Mouse (Mus musculus) bone marrow, adult 2 months (tissue): ENCODE data around the gene Ahnak. TPM values are rescaled to one million over a fixed set of nuclear protein-coding genes. Genes with fewer than 3 reads are reported as not detected.

Experiments used
- H3K27ac ChIP-seq: fragments of 200-500 bp; 2 replicates; pipeline ENCODE4 v1.5.1; 2012; ENCODE audit warnings: low read depth, mild to moderate bottlenecking, control low read depth, inconsistent platforms, low read length; ENCODE audit not compliant: control insufficient read depth, poor library complexity, insufficient read depth
- H3K4me1 ChIP-seq: fragments of 200-500 bp; 2 replicates; pipeline ENCODE4 v1.6.1; 2011; ENCODE audit warnings: low read length; ENCODE audit not compliant: control insufficient read depth, insufficient read depth
- H3K4me3 ChIP-seq: fragments of 200-500 bp; replicated peaks from 2 replicates; pipeline ENCODE3; 2011; ENCODE audit warnings: mild to moderate bottlenecking, low read depth, low read length, control low read depth; ENCODE audit not compliant: control insufficient read depth
- CTCF ChIP-seq: fragments of 200-500 bp; IDR thresholded peaks from 2 replicates; pipeline ENCODE4 v1.5.1; 2011; ENCODE audit warnings: low read length, control low read depth; ENCODE audit not compliant: control insufficient read depth, insufficient read depth
- POLR2A ChIP-seq: fragments of 200-500 bp; IDR thresholded peaks from 2 replicates; pipeline ENCODE4 v1.6.1; 2011; ENCODE audit warnings: low read depth, mild to moderate bottlenecking, control low read depth, low read length, borderline replicate concordance; ENCODE audit not compliant: control insufficient read depth
- WGBS: fragments of 180-500 bp; shearing (Covaris S2); methylation state at CpG from one replicate; pipeline ENCODE4 v1.1.7; 2018; 5-methylcytosine and 5-hydroxymethylcytosine counted together
- polyA plus RNA-seq: library from polyadenylated mRNA; stranded (reverse); fragments of >200 nt; gene quantifications from 2 replicates; pipeline ENCODE4 v1.2.4, GENCODE M21; 2011; ENCODE audit warnings: low replicate concordance; ENCODE audit not compliant: missing spikeins, insufficient read depth, insufficient read length

Gene Ahnak
- polyA plus RNA-seq, 1 experiment, result 40.1 TPM

DNA sequence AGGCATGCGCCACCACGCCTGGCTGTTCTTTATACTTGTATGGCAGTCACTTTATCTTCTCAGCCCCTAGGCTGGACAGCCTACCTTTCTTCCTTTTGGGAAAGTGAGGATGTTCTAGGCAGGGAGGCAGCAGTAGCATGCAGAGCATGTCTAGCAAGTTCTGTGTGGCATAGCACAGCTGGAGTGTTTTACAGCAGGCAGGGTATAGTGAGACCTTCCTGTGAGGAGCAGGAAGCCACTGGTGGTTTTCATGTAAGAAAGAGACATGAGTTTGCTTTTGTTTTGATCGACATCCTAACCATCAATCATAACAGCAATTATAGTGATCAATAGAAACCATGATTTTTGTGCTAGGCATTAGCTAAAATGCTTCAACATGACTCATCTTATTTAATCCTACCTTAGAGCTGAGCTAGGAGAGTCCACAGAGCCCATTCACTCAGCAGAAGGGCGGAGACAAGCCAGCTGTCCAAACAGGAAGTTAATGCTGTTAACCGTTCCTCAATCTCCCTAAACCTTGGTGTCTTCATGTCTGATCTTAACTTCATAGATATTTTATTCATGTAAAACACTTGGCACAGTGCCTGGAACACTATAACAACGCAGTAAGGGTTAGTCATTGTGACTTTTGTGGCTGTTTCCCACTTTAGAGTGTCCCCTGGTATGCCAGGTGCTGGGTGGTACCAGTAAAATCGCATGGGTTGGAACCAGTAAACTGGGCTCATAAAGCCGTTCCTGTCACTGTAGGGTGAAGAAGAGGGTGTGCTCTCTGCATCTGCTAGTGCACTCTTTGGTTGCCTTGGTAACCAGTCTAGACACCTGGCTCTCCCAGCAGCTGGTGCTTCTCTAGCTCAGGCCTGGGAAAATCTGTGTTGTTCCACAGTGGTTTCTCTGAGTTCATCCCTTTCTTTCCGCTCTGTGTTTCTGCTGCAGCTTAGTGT lies 76.8 kb downstream of the Ahnak start:
- Histone ChIP-seq H3K4me3 (no peak overlapping the region), H3K4me1 (peaks cover 14% of the 10 kb centered on the region), H3K27ac (peak overlapping the region; percentile 77)
- 26% methylated on average over 9 of the region's 9 CpGs for whole genome bisulfite sequencing
- TF ChIP-seq POLR2A (no peak), CTCF (no peak)

DNA sequence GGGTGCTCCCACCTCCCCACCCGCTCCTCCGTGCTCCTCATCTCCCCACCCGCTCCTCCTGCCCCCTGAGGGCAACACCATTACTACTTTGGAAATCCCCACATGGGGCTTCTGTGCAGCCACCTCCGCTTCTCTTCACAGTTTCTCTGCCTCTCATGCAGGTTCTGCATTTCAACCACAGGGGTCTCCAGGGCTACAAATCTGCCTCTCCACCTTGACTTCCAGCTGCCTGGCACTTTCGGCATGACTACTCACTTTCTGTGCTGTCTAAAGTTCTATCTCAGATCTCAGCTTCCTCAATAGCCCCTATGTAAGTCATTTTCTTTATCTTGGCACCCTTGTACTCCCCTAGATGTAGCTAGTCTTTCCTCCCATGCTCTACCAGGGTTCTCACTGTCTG lies 78.2 kb downstream of the Ahnak start:
- Histone ChIP-seq H3K27ac (peak overlapping the region; percentile 2; the same call in 1 of the 2 replicates), H3K4me3 (no peak overlapping the region), H3K4me1 (peaks cover 16% of the 10 kb centered on the region)
- no peak for TF ChIP-seq POLR2A
- no peak for TF ChIP-seq CTCF
- WGBS, result 39% methylated on average over 5 of the region's 5 CpGs

DNA sequence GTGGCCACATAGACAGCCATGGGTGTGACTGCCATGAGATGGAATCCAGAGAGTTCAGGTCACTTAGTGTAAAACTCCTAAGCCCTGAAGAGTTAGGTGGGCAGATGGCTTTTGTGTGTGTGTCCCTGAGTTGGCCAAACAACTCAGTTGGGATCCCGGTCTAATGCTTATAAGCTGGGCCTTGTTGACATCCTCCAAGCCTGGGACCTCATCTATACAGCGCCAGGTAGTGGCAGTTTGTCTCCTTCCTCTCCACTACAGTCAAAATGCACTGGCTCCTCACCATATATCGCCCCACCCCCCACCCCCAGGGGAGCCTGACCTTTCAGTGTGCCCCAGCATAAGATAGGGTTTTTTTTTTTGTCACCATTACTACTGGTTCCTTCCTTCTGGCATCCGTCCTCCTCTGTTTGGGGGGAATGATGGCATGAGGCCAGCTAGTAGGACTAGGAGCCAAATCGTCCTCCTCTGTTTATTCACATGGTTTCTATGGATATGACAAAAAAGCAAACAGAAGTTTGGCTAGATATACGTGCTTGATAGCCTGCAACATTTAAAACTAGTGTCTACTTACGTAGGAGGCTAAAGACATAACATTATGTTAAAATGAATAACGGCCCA lies 80.7 kb downstream of the Ahnak start:
- 35% methylated on average over 8 of the region's 8 CpGs for WGBS
- peaks cover 15% of the 10 kb centered on the region for H3K4me1 ChIP-seq

DNA sequence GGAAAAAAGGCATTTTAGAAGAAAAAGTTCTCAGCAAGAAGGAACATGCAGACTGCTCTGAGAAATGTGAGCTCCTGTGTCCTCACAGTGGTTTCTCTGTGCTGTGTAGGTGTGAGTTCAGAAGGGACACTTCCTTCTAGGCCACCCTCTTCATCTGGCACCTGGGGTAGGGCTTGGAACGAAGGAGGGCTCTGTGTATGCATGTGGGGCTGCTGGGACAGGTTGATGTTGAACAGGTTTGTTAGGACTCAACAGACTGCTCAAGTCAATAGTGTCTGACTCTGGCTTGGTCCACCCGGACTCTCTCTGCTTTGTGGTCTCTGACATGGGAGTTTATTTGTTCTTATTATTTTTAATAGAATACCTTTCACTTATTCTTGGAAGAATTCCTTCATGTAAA lies 81.2 kb downstream of the Ahnak start:
- Histone ChIP-seq H3K27ac (no peak overlapping the region), H3K4me1 (peaks cover 15% of the 10 kb centered on the region), H3K4me3 (no peak overlapping the region)
- WGBS, result 62% methylated on average over 2 of the region's 2 CpGs
- TF ChIP-seq CTCF, result no peak
- no peak for TF ChIP-seq POLR2A

More for the DNA sequence above, 80.7 kb downstream of the Ahnak start:
- H3K4me3 ChIP-seq, result no peak overlapping the region
- no peak overlapping the region for H3K27ac ChIP-seq
- TF ChIP-seq POLR2A, result no peak
- no peak for TF ChIP-seq CTCF

DNA sequence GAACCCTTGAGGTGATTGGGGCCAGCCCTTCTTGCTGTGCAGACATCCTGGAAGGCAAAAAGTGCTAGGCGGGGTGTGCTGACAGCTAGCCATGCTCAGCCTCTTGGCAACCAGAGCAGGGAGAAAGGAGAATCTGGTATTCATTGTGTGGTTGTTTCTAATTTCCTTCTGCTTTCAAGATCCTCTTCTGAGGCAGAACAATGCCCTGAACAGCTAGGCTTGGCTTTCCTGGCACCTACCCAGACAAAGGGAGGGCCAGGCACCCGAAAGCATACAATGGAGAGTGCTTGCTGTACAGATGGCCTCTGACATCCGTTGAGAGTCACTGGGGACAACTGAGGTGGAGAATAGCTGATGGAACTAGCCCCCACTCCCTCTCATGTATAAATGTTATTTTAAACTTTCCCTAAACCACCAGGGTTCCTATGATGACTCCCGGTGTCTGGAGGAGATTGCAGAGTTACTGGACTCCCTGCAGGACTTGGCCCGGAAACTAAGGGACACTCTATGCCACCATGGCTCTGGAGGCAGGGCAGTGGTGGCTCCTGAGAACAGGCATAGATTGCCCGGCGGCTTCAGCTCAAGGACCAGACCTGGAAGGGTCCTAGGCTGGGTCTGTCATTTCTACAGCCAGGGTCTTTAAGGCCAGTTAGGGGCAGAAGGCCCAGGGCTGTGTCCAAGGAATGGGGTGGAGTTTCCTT lies 82.5 kb downstream of the Ahnak start:
- Histone ChIP-seq H3K27ac (peak overlapping the region; percentile 53), H3K4me3 (no peak overlapping the region), H3K4me1 (peaks cover 11% of the 10 kb centered on the region)
- TF ChIP-seq POLR2A (no peak), CTCF (no peak)
- WGBS, result 28% methylated on average over 7 of the region's 7 CpGs

DNA sequence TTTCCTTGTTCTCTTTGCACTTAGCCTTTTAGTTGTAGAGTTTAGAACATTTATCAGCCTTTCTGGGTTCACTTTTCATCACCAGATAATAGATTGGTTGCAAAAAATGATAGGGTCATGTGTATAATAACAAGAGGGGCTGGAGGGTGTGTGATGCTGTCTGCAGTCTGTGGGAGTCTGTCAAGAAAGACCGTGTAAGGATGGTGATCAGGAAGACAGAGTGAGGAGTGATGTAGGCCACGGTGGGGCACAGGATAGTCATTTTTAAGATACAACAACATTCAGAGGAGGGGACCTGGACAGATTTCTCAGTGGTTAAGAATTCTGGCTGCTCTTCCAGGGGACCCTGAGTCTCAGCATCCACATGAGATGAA lies 83.1 kb downstream of the Ahnak start:
- H3K4me1 ChIP-seq, result peaks cover 11% of the 10 kb centered on the region
- WGBS, result 56% methylated on average over 2 of the region's 2 CpGs
- peak overlapping the region; percentile 49 for H3K27ac ChIP-seq

DNA sequence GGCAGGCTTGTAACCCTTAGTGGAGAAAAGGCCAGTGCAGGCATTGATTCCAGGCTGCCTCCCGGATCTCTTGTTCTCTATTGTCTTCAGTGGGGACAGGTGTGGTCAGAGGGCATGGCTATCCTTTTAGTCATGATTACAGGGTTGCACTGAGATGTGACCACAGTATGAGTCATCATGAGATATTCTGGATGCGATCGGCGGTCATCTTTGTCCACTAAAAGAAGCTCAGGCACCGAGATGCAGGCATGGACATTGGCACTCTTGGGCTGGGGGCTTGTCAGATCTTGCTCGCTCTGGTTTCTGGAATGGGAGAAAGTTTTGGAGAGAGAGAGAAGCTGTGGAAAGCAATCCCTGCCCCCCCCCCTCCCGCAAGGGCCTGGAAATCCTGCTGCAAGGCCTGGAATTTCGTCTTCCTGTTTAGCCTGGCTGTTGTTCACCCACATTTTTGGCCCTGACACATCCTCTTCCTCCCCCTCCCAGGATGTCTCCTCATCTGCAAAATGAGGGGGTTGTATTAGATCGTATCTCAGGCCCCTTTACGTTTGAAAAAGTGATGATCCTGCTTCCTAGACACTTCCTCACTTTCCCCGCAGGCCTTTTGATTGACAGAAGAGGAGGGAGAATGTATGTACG lies 84.8 kb downstream of the Ahnak start:
- no peak overlapping the region for H3K27ac ChIP-seq
- WGBS, result 60% methylated on average over 12 of the region's 12 CpGs
- H3K4me3 ChIP-seq, result no peak overlapping the region
- TF ChIP-seq POLR2A, result no peak
- TF ChIP-seq CTCF, result no peak
- peaks cover 11% of the 10 kb centered on the region for H3K4me1 ChIP-seq

More for the DNA sequence above, 83.1 kb downstream of the Ahnak start:
- H3K4me3 ChIP-seq, result no peak overlapping the region
- TF ChIP-seq POLR2A, result no peak
- no peak for TF ChIP-seq CTCF

DNA sequence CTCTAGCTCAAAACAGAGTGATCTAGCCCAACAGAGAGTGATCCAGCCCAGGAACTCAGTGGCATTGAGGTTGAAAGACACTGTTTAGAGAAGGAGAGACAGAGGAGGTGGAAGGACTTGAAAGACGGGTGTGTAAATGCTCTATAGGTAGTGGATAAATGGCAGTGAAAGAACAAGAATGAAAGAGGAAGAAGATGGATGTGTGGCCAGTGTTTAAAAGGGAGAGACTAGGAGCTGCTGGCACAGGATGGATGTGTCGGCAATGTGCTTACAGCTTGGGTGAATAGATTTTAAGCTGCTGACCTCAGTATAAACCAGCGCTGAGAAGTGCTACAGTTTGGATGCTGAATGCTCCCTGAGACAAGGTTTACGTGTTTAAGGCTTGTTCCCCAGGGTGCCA lies 85.3 kb downstream of the Ahnak start:
- Histone ChIP-seq H3K4me1 (peaks cover 11% of the 10 kb centered on the region), H3K4me3 (no peak overlapping the region), H3K27ac (peak overlapping the region; percentile 13; the same call in 1 of the 2 replicates)
- TF ChIP-seq POLR2A (no peak), CTCF (no peak)
- 52% methylated on average over 4 of the region's 4 CpGs for WGBS
